Mouse (Mus musculus) liver, postnatal 0 days (tissue): ENCODE measurements at regions not wholly inside any gene's neighbourhood (a gene's known extent, or its start where the extent isn't known, plus 50 kb on each side); places are given as distances from the start of the nearest gene placed in this dataset.

Experiments used
- ATAC-seq: fragments of 200-750 bp; cut with Nextera tagmentation; 2 replicates; pipeline ENCODE4 v1.8.0; 2017; ENCODE audit warnings: mild to moderate bottlenecking, moderate library complexity
- DNase-seq: peaks from one replicate; pipeline ENCODE4 v3.0.0-alpha.2; 2016
- H3K27ac ChIP-seq: fragments of 300-500 bp; sonication (generic); 2 replicates; pipeline ENCODE4 v1.5.1; 2014; ENCODE audit warnings: antibody characterized with exemption, moderate library complexity, mild to moderate bottlenecking, low read depth
- H3K27me3 ChIP-seq: fragments of 300-500 bp; sonication (generic); 2 replicates; pipeline ENCODE4 v1.6.1; 2014; ENCODE audit warnings: low read length, control low read depth, mixed read lengths; ENCODE audit not compliant: insufficient read depth
- H3K36me3 ChIP-seq: fragments of 300-500 bp; sonication (generic); replicated peaks from 2 replicates; pipeline ENCODE4 v1.6.1; 2014; ENCODE audit warnings: mild to moderate bottlenecking, control low read depth, low read length, moderate library complexity, mixed read lengths; ENCODE audit not compliant: insufficient read depth
- H3K4me1 ChIP-seq: fragments of 300-500 bp; sonication (generic); 2 replicates; pipeline ENCODE4 v1.6.1; 2014; ENCODE audit warnings: antibody characterized with exemption, mild to moderate bottlenecking, control low read depth; ENCODE audit not compliant: insufficient read depth
- H3K4me2 ChIP-seq: fragments of 300-500 bp; sonication (generic); 2 replicates; pipeline ENCODE4 v1.6.1; 2014; ENCODE audit warnings: low read depth, mild to moderate bottlenecking, low read length, moderate library complexity, mixed read lengths
- H3K4me3 ChIP-seq: fragments of 300-500 bp; sonication (generic); 2 replicates; pipeline ENCODE4 v1.5.1; 2014; ENCODE audit warnings: low read depth, low read length
- H3K9ac ChIP-seq: fragments of 300-500 bp; sonication (generic); replicated peaks from 2 replicates; pipeline ENCODE4 v1.6.1; 2014; ENCODE audit warnings: mild to moderate bottlenecking, moderate library complexity
- H3K9me3 ChIP-seq: fragments of 300-500 bp; sonication (generic); 2 replicates; pipeline ENCODE4 v1.6.1; 2016; ENCODE audit warnings: mild to moderate bottlenecking, control low read depth, low read length, mixed read lengths
- CTCF ChIP-seq: sonication (generic); IDR thresholded peaks from 2 replicates; pipeline ENCODE4 v1.5.1; 2016; ENCODE audit warnings: antibody characterized with exemption, low read depth
- EP300 ChIP-seq: IDR thresholded peaks from 2 replicates; pipeline ENCODE4 v1.6.1; 2016; ENCODE audit warnings: antibody characterized with exemption, low read depth, mild to moderate bottlenecking
- WGBS: fragments of 180-500 bp; shearing (Covaris S2); extraction: QIAGEN DNeasy Blood & Tissue Kit; methylation state at CpG from one replicate; pipeline ENCODE4 v1.1.7; 2014; ENCODE audit not compliant: insufficient replicate concordance; 5-methylcytosine and 5-hydroxymethylcytosine counted together

- H3K4me1 ChIP-seq = no peaks in the 10 kb centered on the region
- H3K27ac ChIP-seq = no peak overlapping the region
- no peak overlapping the region for H3K4me2 ChIP-seq
- TF ChIP-seq EP300 (no peak), CTCF (no peak)
- DNase-seq = no peak
- no peak overlapping the region for H3K9ac ChIP-seq
- no peak overlapping the region for H3K4me3 ChIP-seq
- no peaks in the 10 kb centered on the region for H3K36me3 ChIP-seq
- ATAC-seq = no peak
- H3K27me3 ChIP-seq = no peaks in the 10 kb centered on the region
- no peaks in the 10 kb centered on the region for H3K9me3 ChIP-seq
Observed at GRCm38 (mm10) chr8:6590146-6590545, 1485.0 kb upstream of the Slc10a2 start.

DNA sequence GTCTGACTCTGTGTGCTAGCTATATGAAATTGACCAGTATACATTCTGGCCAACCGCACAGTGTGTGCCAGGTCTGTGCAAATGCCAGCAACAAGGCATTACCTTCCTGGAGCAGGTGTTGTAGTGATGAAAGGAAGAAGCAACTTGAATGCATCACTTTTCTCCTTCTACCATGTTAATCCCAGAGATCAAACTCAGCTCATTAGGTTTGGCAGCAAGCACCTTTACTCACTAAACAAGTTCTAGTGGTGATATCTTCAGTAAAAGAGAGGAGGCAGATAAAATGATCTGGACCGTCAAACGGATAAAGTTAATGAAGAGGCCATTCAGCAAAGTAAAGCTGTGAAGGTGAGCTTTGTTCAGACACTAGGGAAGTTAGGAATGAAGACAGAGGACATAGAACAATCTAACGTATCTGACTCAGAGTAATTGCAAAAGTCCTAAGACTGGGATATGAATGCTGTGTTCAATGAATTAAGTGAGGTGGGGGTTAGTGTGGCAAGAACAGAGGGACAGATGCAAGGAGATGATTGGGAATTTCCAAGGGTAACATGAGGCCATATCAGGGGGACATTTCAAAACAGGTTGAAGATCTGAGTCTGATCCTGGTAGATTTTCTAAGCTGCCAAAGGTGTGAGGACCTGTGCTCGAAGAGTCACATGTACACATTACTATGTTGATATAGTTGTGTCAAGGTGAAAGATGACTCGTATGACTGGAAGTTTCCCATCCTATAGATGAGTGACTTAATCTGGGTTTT is 1478.4 kb upstream of the Slc10a2 start:
- TF ChIP-seq EP300 = no peak
- TF ChIP-seq CTCF = no peak
- H3K36me3 ChIP-seq = no peaks in the 10 kb centered on the region
- H3K9ac ChIP-seq = no peak overlapping the region
- no peak overlapping the region for H3K4me2 ChIP-seq
- no peaks in the 10 kb centered on the region for H3K27me3 ChIP-seq
- 77% methylated on average over 6 of the region's 6 CpGs for WGBS
- ATAC-seq (no peak), DNase-seq (no peak)
- no peak overlapping the region for H3K4me3 ChIP-seq
- no peaks in the 10 kb centered on the region for H3K9me3 ChIP-seq
- no peaks in the 10 kb centered on the region for H3K4me1 ChIP-seq
- no peak overlapping the region for H3K27ac ChIP-seq

DNA sequence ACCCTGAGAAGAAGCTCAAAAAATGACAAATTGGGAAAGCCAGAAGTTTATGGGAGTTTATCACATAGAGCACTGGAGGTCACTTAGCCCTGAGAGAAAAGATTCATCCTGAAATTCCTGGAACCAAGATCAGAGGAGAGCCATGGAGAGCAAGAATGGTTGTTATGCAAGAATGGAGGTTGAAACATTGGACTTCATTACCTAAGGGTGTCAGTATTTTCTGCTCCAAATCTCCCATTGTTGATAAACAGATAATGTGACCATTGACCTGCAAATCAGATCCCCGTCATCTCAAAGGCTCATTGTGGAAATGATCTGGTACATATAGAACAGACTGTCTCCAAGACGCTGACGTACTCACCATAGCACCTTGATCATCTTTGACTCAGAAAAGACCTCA is 1477.6 kb upstream of the Slc10a2 start:
- H3K36me3 ChIP-seq = no peaks in the 10 kb centered on the region
- H3K27ac ChIP-seq = no peak overlapping the region
- H3K4me2 ChIP-seq = no peak overlapping the region
- DNase-seq (no peak), ATAC-seq (no peak)
- no peaks in the 10 kb centered on the region for H3K4me1 ChIP-seq
- 79% methylated on average over 3 of the region's 3 CpGs for WGBS
- no peaks in the 10 kb centered on the region for H3K27me3 ChIP-seq
- no peak for TF ChIP-seq CTCF
- TF ChIP-seq EP300 = no peak
- H3K9me3 ChIP-seq = no peaks in the 10 kb centered on the region
- no peak overlapping the region for H3K9ac ChIP-seq
- no peak overlapping the region for H3K4me3 ChIP-seq

DNA sequence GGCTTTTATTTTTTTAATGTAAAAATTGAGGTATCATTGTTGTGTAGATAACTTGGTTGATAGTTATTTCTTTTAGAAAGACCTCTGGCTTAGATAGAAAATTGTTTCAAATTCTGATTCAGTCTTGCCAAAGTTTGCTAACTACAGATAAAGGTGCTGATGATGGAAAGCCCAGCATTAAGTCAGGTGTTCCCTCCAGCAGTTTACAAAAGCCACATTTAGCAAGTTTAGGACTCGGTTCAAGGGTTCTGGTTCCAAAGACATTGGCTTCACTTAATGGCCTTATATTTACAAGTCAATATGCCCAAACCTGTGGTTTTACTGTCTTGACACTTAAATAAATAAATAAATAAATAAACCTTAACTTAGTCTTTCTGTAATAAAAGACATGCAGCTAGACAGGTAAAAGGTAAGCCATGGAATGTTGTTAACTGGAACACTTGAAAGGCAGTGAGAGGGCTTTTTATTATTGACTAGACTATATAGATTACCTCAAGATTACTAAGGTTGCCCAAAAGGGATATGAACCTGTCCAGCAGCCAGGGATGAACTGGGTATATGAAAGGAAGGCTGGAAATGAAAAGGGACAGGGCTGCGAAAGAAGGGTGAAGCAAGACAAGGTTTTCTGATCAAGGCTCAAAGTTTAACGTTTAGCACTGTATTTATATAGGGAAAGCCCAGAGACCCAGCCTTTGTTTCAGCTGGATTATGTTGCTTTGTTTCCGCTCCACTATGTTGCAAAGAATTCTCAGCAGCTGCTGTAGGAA is 1472.9 kb upstream of the Slc10a2 start:
- no peaks in the 10 kb centered on the region for H3K9me3 ChIP-seq
- no peak overlapping the region for H3K4me2 ChIP-seq
- WGBS = 71% methylated on average over 4 of the region's 4 CpGs
- no peak overlapping the region for H3K4me3 ChIP-seq
- ATAC-seq (no peak), DNase-seq (no peak)
- no peak overlapping the region for H3K9ac ChIP-seq
- TF ChIP-seq CTCF (no peak), EP300 (no peak)
- H3K36me3 ChIP-seq = no peaks in the 10 kb centered on the region
- H3K4me1 ChIP-seq = no peaks in the 10 kb centered on the region
- no peak overlapping the region for H3K27ac ChIP-seq
- no peaks in the 10 kb centered on the region for H3K27me3 ChIP-seq

GRCm38 (mm10) chr8:6575241-6575640 is 1470.1 kb upstream of the Slc10a2 start:
- no peaks in the 10 kb centered on the region for H3K9me3 ChIP-seq
- H3K4me1 ChIP-seq = no peaks in the 10 kb centered on the region
- H3K27me3 ChIP-seq = no peaks in the 10 kb centered on the region
- ATAC-seq (no peak), DNase-seq (no peak)
- no peak overlapping the region for H3K4me3 ChIP-seq
- H3K9ac ChIP-seq = no peak overlapping the region
- no peak overlapping the region for H3K4me2 ChIP-seq
- 62% methylated on average over 4 of the region's 4 CpGs for WGBS
- no peak overlapping the region for H3K27ac ChIP-seq
- no peaks in the 10 kb centered on the region for H3K36me3 ChIP-seq
- TF ChIP-seq EP300 = no peak
- TF ChIP-seq CTCF = no peak

GRCm38 (mm10) chr8:6573492-6573891 is 1468.3 kb upstream of the Slc10a2 start:
- DNase-seq (no peak), ATAC-seq (no peak)
- Histone ChIP-seq H3K4me3 (no peak overlapping the region), H3K4me1 (no peaks in the 10 kb centered on the region), H3K27me3 (no peaks in the 10 kb centered on the region), H3K27ac (no peak overlapping the region), H3K9ac (no peak overlapping the region), H3K9me3 (no peaks in the 10 kb centered on the region), H3K4me2 (no peak overlapping the region), H3K36me3 (no peaks in the 10 kb centered on the region)
- TF ChIP-seq EP300 = no peak
- no peak for TF ChIP-seq CTCF
- 83% methylated on average over 3 of the region's 3 CpGs for WGBS
